Mouse (Mus musculus) ES-Bruce4 (cell line): ENCODE measurements at regions not wholly inside any gene's neighbourhood (a gene's known extent, or its start where the extent isn't known, plus 50 kb on each side); places are given as distances from the start of the nearest gene placed in this dataset.

Experiments
- H3K27ac ChIP-seq: 2 replicates; pipeline ENCODE4 v1.5.1; 2012; ENCODE audit warnings: low read length, inconsistent platforms; ENCODE audit not compliant: insufficient read depth
- H3K27me3 ChIP-seq: 2 replicates; pipeline ENCODE4 v1.6.1; 2012; ENCODE audit warnings: mild to moderate bottlenecking, low read length, inconsistent platforms; ENCODE audit not compliant: control insufficient read depth, poor library complexity, insufficient read depth, severe bottlenecking
- H3K36me3 ChIP-seq: 2 replicates; pipeline ENCODE4 v1.6.1; 2012; ENCODE audit warnings: inconsistent platforms, mild to moderate bottlenecking, low read length, moderate library complexity; ENCODE audit not compliant: control insufficient read depth, poor library complexity, insufficient read depth, severe bottlenecking
- H3K4me1 ChIP-seq: one replicate; pipeline ENCODE4 v1.8.1; 2011; ENCODE audit warnings: low read length; ENCODE audit not compliant: control insufficient read depth, insufficient read depth
- H3K4me3 ChIP-seq: 2 replicates; pipeline ENCODE4 v1.5.1; 2011; ENCODE audit warnings: low read depth, mild to moderate bottlenecking, low read length
- H3K9ac ChIP-seq: 2 replicates; pipeline ENCODE4 v1.6.1; 2012; ENCODE audit warnings: low read depth, mild to moderate bottlenecking, inconsistent platforms; ENCODE audit not compliant: poor library complexity, severe bottlenecking
- H3K9me3 ChIP-seq: replicated peaks from 2 replicates; pipeline ENCODE4 v1.6.1; 2012; ENCODE audit warnings: mild to moderate bottlenecking, low read length, inconsistent platforms; ENCODE audit not compliant: control insufficient read depth, poor library complexity, insufficient read depth, severe bottlenecking
- CTCF ChIP-seq: IDR thresholded peaks from one replicate; pipeline ENCODE4 v1.8.1; 2011; ENCODE audit warnings: low read depth, low read length
- EP300 ChIP-seq: IDR thresholded peaks from 2 replicates; pipeline ENCODE4 v1.6.1; 2011; ENCODE audit warnings: low read depth, low read length; ENCODE audit not compliant: insufficient read depth
- POLR2A ChIP-seq: IDR thresholded peaks from one replicate; pipeline ENCODE4 v1.8.1; 2011; ENCODE audit warnings: low read length; ENCODE audit not compliant: insufficient read depth

DNA sequence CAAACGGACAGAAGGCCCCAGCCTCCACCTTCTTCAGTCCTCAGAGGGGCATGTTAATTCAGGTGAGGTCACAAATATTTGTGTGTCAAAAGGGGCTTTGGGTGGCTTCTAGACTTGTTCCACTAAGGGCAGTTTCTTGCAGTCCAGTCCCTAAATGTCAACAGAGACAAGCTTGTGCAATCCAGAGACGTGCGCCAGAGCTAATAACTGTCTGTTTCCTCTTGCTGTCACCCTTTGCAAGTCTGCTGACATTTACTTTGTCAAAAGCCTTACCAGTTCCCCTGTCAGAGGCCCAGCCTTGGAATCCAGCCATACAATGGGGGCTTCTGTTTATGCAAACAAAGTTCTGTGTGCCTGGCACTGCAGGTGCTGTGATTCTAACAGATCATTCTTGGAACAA, 63.8 kb upstream of the Ppm1h start:
- Histone ChIP-seq H3K27me3 (no peaks in the 10 kb centered on the region), H3K9me3 (no peaks in the 10 kb centered on the region; the same call in 1 of the 2 replicates), H3K4me1 (no peaks in the 10 kb centered on the region), H3K9ac (no peak overlapping the region), H3K36me3 (no peaks in the 10 kb centered on the region), H3K27ac (no peak overlapping the region), H3K4me3 (no peak overlapping the region)
- no peak for TF ChIP-seq CTCF
- TF ChIP-seq EP300 = no peak
- no peak for TF ChIP-seq POLR2A

DNA sequence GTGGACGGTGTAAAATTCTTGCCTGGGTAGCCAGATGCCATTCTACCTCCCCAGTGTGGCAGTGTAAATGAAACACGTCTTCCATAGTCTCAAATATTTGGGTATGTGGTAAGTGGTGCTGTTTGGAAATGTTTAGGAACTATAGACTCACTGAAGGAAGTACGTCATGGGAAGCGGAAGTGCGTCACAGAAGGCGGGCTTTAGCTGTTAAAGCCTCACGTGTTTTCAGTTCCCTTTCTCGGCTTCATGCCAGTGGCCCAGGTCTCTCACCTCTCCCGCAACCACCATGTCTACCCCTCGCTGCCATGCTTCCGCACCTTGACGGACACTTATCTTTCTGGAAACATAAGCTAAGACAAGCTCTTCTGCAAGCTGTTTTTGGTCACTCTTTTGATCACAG, 62.9 kb upstream of the Ppm1h start:
- H3K9me3 ChIP-seq = no peaks in the 10 kb centered on the region; the same call in 1 of the 2 replicates
- H3K27me3 ChIP-seq = no peaks in the 10 kb centered on the region
- H3K9ac ChIP-seq = no peak overlapping the region
- no peak overlapping the region for H3K4me3 ChIP-seq
- no peak overlapping the region for H3K27ac ChIP-seq
- TF ChIP-seq CTCF = no peak
- TF ChIP-seq EP300 = no peak
- no peak for TF ChIP-seq POLR2A
- H3K4me1 ChIP-seq = no peaks in the 10 kb centered on the region
- H3K36me3 ChIP-seq = no peaks in the 10 kb centered on the region

DNA sequence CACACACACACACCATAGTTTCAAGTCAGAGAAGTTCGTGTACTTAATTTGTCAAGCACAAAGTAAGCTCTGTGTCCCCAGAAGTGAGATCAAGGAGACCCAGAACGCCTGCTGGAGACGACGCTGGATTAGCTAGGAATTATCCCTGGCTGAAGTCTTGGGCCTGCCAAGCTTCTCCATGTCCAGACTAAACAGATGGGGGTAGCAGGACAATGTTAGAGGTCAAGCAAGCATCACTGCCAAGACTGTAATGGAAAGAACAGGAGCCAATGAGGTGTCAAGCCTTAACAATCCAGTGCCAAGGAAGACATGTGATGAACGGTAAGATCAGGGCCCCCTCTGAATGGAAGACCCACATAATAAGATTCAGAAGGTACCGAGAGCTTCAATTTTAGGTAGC, 62.2 kb upstream of the Ppm1h start:
- Histone ChIP-seq H3K9me3 (no peaks in the 10 kb centered on the region; the same call in 1 of the 2 replicates), H3K9ac (no peak overlapping the region), H3K27me3 (no peaks in the 10 kb centered on the region), H3K27ac (no peak overlapping the region), H3K36me3 (no peaks in the 10 kb centered on the region), H3K4me3 (no peak overlapping the region), H3K4me1 (no peaks in the 10 kb centered on the region)
- TF ChIP-seq POLR2A (no peak), EP300 (no peak), CTCF (no peak)

DNA sequence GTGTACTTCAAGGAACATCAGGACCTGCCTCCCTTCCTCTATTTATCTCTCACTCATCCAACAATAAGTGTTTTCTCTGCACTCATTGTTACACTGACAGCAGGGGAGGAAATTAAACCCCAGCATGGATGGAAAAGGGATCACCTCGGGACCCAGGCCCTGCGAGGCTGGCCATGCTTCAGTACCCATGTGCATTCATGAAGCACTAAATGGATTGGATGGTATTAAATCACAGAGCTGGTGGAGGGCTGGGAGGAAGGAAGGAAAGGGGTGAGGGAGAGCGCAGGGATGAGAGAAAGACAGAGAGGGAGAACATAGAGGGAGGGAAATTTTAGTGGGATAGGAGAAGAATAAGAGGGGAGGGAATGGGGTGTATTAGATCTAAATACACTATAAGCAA, 59.7 kb upstream of the Ppm1h start:
- Histone ChIP-seq H3K9ac (no peak overlapping the region), H3K4me1 (no peaks in the 10 kb centered on the region), H3K27ac (no peak overlapping the region), H3K9me3 (no peaks in the 10 kb centered on the region; the same call in 1 of the 2 replicates), H3K27me3 (no peaks in the 10 kb centered on the region), H3K4me3 (no peak overlapping the region), H3K36me3 (no peaks in the 10 kb centered on the region)
- TF ChIP-seq EP300 (no peak), POLR2A (no peak), CTCF (no peak)

DNA sequence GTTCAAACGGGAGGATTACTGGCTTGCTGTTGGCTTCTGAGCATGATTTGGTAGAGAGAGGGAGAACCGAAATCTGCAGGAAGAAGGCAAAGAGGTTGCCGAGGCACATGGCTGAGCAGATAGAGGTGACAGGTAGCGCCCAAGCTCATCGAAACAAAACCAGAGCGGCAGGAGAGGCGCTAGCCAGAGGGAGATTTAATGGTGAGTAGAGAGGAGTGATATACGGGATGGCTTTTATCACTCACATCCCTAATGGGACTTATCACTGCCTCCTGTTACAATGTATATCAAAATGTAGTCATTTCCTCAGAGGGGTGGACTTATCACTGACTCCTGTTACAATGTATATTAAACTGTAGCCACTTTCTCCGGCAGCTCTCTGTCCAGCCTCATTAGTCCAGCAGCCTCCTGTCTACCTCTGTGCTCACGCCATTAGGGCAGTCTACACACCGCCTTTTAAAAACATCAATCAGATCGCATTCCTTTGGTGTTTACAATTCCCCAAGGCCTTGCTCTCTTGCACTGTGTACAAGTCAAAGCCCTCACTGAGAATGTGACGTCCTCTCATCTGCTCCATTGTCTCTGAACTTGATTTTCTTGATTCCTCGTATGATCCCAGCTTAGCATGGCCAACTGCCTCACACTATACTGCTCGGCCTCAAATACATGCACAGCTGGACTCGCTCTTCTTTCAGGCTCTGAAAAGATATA, 59.0 kb upstream of the Ppm1h start:
- no peak for TF ChIP-seq POLR2A
- no peak for TF ChIP-seq CTCF
- TF ChIP-seq EP300 = no peak
- H3K9ac ChIP-seq = no peak overlapping the region
- H3K4me3 ChIP-seq = no peak overlapping the region
- no peaks in the 10 kb centered on the region for H3K27me3 ChIP-seq
- H3K27ac ChIP-seq = no peak overlapping the region
- H3K36me3 ChIP-seq = no peaks in the 10 kb centered on the region
- no peaks in the 10 kb centered on the region for H3K4me1 ChIP-seq
- H3K9me3 ChIP-seq = no peaks in the 10 kb centered on the region; the same call in 1 of the 2 replicates
